Mouse (Mus musculus) forebrain, embryonic 15.5 days (tissue): Measurements from ENCODE around the gene Fzd2. TPM values are rescaled to one million over a fixed set of nuclear protein-coding genes. Genes with fewer than 3 reads are reported as not detected.

Experiments
- ATAC-seq: fragments of 200-750 bp; cut with Nextera tagmentation; replicated peaks from 2 replicates; pipeline ENCODE4 v1.8.0; 2017; ENCODE audit warnings: mild to moderate bottlenecking, moderate TSS enrichment, moderate library complexity
- H3K27ac ChIP-seq: fragments of 300-500 bp; sonication (generic); replicated peaks from 2 replicates; pipeline ENCODE4 v1.5.1; 2015; ENCODE audit warnings: mild to moderate bottlenecking, inconsistent platforms
- H3K27me3 ChIP-seq: fragments of 300-500 bp; sonication (generic); 2 replicates; pipeline ENCODE4 v1.6.1; 2015; ENCODE audit warnings: inconsistent platforms
- H3K36me3 ChIP-seq: fragments of 300-500 bp; sonication (generic); 2 replicates; pipeline ENCODE4 v1.6.1; 2015; ENCODE audit warnings: mild to moderate bottlenecking, inconsistent platforms
- H3K4me1 ChIP-seq: fragments of 300-500 bp; sonication (generic); 2 replicates; pipeline ENCODE4 v1.6.1; 2015; ENCODE audit warnings: inconsistent platforms
- H3K4me2 ChIP-seq: fragments of 300-500 bp; sonication (generic); replicated peaks from 2 replicates; pipeline ENCODE4 v1.6.1; 2015; ENCODE audit warnings: mild to moderate bottlenecking, inconsistent platforms
- H3K4me3 ChIP-seq: fragments of 300-500 bp; sonication (generic); 2 replicates; pipeline ENCODE4 v1.5.1; 2015; ENCODE audit warnings: mild to moderate bottlenecking, inconsistent platforms
- H3K9ac ChIP-seq: fragments of 300-500 bp; sonication (generic); replicated peaks from 2 replicates; pipeline ENCODE4 v1.6.1; 2015; ENCODE audit warnings: mild to moderate bottlenecking, inconsistent platforms
- H3K9me3 ChIP-seq: fragments of 300-500 bp; sonication (generic); 2 replicates; pipeline ENCODE4 v1.6.1; 2016; ENCODE audit warnings: inconsistent platforms
- WGBS: fragments of 180-500 bp; shearing (Covaris S2); methylation state at CpG from one replicate; pipeline ENCODE4 v1.1.7; 2015; ENCODE audit warnings: mixed read lengths; 5-methylcytosine and 5-hydroxymethylcytosine counted together
- polyA plus RNA-seq: library from polyadenylated mRNA; unstranded; fragments of >200 nt; fragmentation: Nextera tagmentation; extraction: Ambion mirVana; gene quantifications from 2 replicates; pipeline ENCODE4 v1.2.1, GENCODE M21; 2015

Fzd2 gene
- polyA plus RNA-seq, 1 experiment from 2014 or later: 18.4 TPM

- no peak overlapping the region for H3K9ac ChIP-seq
- H3K4me1 ChIP-seq: peaks cover 11% of the 10 kb centered on the region
- 24% methylated on average over 7 of the region's 7 CpGs for WGBS
These were observed 26.5 kb downstream of the Fzd2 start for GRCm38 (mm10) chr11:102630731-102631130.

GRCm38 (mm10) chr11:102631203-102631602 is 27.0 kb downstream of the Fzd2 start:
- Histone ChIP-seq H3K27ac (no peak overlapping the region), H3K27me3 (no peaks in the 10 kb centered on the region), H3K36me3 (no peaks in the 10 kb centered on the region), H3K4me3 (no peak overlapping the region), H3K9ac (no peak overlapping the region), H3K4me2 (no peak overlapping the region), H3K4me1 (peaks cover 11% of the 10 kb centered on the region), H3K9me3 (no peaks in the 10 kb centered on the region)
- ATAC-seq: no peak
- WGBS: 38% methylated on average over 5 of the region's 5 CpGs

More at GRCm38 (mm10) chr11:102630731-102631130, 26.5 kb downstream of the Fzd2 start:
- Histone ChIP-seq H3K36me3 (no peaks in the 10 kb centered on the region), H3K4me2 (no peak overlapping the region), H3K27me3 (no peaks in the 10 kb centered on the region), H3K4me3 (no peak overlapping the region), H3K9me3 (no peaks in the 10 kb centered on the region), H3K27ac (no peak overlapping the region)
- ATAC-seq: no peak

GRCm38 (mm10) chr11:102632725-102633124 is 28.5 kb downstream of the Fzd2 start:
- WGBS: 4% methylated on average over 11 of the region's 13 CpGs
- no peaks in the 10 kb centered on the region for H3K9me3 ChIP-seq
- ATAC-seq: no peak
- no peak overlapping the region for H3K27ac ChIP-seq
- no peaks in the 10 kb centered on the region for H3K27me3 ChIP-seq
- peaks cover 14% of the 10 kb centered on the region for H3K4me1 ChIP-seq
- H3K9ac ChIP-seq: no peak overlapping the region
- no peaks in the 10 kb centered on the region for H3K36me3 ChIP-seq
- H3K4me3 ChIP-seq: 0 out of 2 replicates have a peak overlapping the region, but pooled peaks have one; percentile 24
- H3K4me2 ChIP-seq: peak overlapping the region; percentile 45

GRCm38 (mm10) chr11:102633379-102633778 is 29.2 kb downstream of the Fzd2 start:
- Histone ChIP-seq H3K9me3 (no peaks in the 10 kb centered on the region), H3K27me3 (no peaks in the 10 kb centered on the region), H3K36me3 (no peaks in the 10 kb centered on the region), H3K4me2 (peak overlapping the region; percentile 45), H3K9ac (no peak overlapping the region), H3K4me3 (peak overlapping the region; percentile 24), H3K27ac (no peak overlapping the region), H3K4me1 (peaks cover 17% of the 10 kb centered on the region)
- 0 out of 2 replicates have a peak, but pooled peaks have one; percentile 35 for ATAC-seq
- 19% methylated on average over 9 of the region's 9 CpGs for WGBS

- no peak overlapping the region for H3K9ac ChIP-seq
- H3K9me3 ChIP-seq: no peaks in the 10 kb centered on the region
- H3K4me1 ChIP-seq: peaks cover 26% of the 10 kb centered on the region
- H3K27me3 ChIP-seq: no peaks in the 10 kb centered on the region
- H3K36me3 ChIP-seq: no peaks in the 10 kb centered on the region
- ATAC-seq: no peak
- no peak overlapping the region for H3K27ac ChIP-seq
- H3K4me3 ChIP-seq: no peak overlapping the region
- WGBS: 38% methylated on average over 12 of the region's 12 CpGs
- H3K4me2 ChIP-seq: no peak overlapping the region
These were observed 32.7 kb downstream of the Fzd2 start for GRCm38 (mm10) chr11:102636887-102637286.

- H3K9me3 ChIP-seq: no peaks in the 10 kb centered on the region
- no peak for ATAC-seq
- 74% methylated on average over 10 of the region's 10 CpGs for WGBS
These were observed 39.7 kb downstream of the Fzd2 start for GRCm38 (mm10) chr11:102643891-102644382.

GRCm38 (mm10) chr11:102646226-102646625 is 42.0 kb downstream of the Fzd2 start:
- Histone ChIP-seq H3K9me3 (no peaks in the 10 kb centered on the region), H3K27me3 (no peaks in the 10 kb centered on the region), H3K4me1 (no peaks in the 10 kb centered on the region), H3K4me2 (no peak overlapping the region), H3K4me3 (no peak overlapping the region), H3K36me3 (no peaks in the 10 kb centered on the region), H3K9ac (no peak overlapping the region), H3K27ac (no peak overlapping the region)
- ATAC-seq: no peak
- 83% methylated on average over 13 of the region's 13 CpGs for WGBS

More at GRCm38 (mm10) chr11:102643891-102644382, 39.7 kb downstream of the Fzd2 start:
- no peak overlapping the region for H3K9ac ChIP-seq
- no peaks in the 10 kb centered on the region for H3K36me3 ChIP-seq
- H3K4me2 ChIP-seq: no peak overlapping the region
- H3K4me3 ChIP-seq: no peak overlapping the region
- H3K4me1 ChIP-seq: 0 out of 2 replicates have a peak, but pooled peaks cover 3% of the 10 kb centered on the region
- H3K27me3 ChIP-seq: no peaks in the 10 kb centered on the region
- no peak overlapping the region for H3K27ac ChIP-seq

- no peaks in the 10 kb centered on the region for H3K9me3 ChIP-seq
- no peaks in the 10 kb centered on the region for H3K36me3 ChIP-seq
- H3K27me3 ChIP-seq: no peaks in the 10 kb centered on the region
- H3K4me3 ChIP-seq: no peak overlapping the region
- H3K4me2 ChIP-seq: no peak overlapping the region
- ATAC-seq: no peak
- no peak overlapping the region for H3K9ac ChIP-seq
- H3K27ac ChIP-seq: no peak overlapping the region
- H3K4me1 ChIP-seq: no peaks in the 10 kb centered on the region
- 62% methylated on average over 12 of the region's 12 CpGs for WGBS
These were observed 43.7 kb downstream of the Fzd2 start for GRCm38 (mm10) chr11:102647885-102648284.

- WGBS: 1% methylated on average over 9 of the region's 9 CpGs
- no peak overlapping the region for H3K4me2 ChIP-seq
- no peaks in the 10 kb centered on the region for H3K9me3 ChIP-seq
- no peak overlapping the region for H3K27ac ChIP-seq
- no peak overlapping the region for H3K9ac ChIP-seq
- H3K4me3 ChIP-seq: no peak overlapping the region
- H3K4me1 ChIP-seq: no peaks in the 10 kb centered on the region
- no peaks in the 10 kb centered on the region for H3K27me3 ChIP-seq
- no peak for ATAC-seq
- no peaks in the 10 kb centered on the region for H3K36me3 ChIP-seq
These were observed 47.2 kb downstream of the Fzd2 start for GRCm38 (mm10) chr11:102651381-102651780.

- no peak overlapping the region for H3K4me2 ChIP-seq
- H3K27me3 ChIP-seq: no peaks in the 10 kb centered on the region
- no peak overlapping the region for H3K4me3 ChIP-seq
- H3K27ac ChIP-seq: no peak overlapping the region
- no peaks in the 10 kb centered on the region for H3K36me3 ChIP-seq
- no peaks in the 10 kb centered on the region for H3K9me3 ChIP-seq
- no peak for ATAC-seq
- no peaks in the 10 kb centered on the region for H3K4me1 ChIP-seq
- WGBS: 78% methylated on average over 3 of the region's 3 CpGs
- no peak overlapping the region for H3K9ac ChIP-seq
These were observed 48.6 kb downstream of the Fzd2 start for GRCm38 (mm10) chr11:102652844-102653243.

GRCm38 (mm10) chr11:102655888-102656287 is 51.7 kb downstream of the Fzd2 start:
- Histone ChIP-seq H3K27ac (no peak overlapping the region), H3K4me3 (no peak overlapping the region), H3K4me1 (no peaks in the 10 kb centered on the region), H3K36me3 (no peaks in the 10 kb centered on the region), H3K4me2 (no peak overlapping the region), H3K9me3 (no peaks in the 10 kb centered on the region), H3K9ac (no peak overlapping the region), H3K27me3 (no peaks in the 10 kb centered on the region)
- 80% methylated on average over 8 of the region's 8 CpGs for WGBS
- no peak for ATAC-seq

- Histone ChIP-seq H3K4me1 (no peaks in the 10 kb centered on the region), H3K4me3 (no peak overlapping the region), H3K9ac (no peak overlapping the region), H3K27ac (no peak overlapping the region), H3K36me3 (no peaks in the 10 kb centered on the region), H3K4me2 (no peak overlapping the region), H3K9me3 (no peaks in the 10 kb centered on the region), H3K27me3 (no peaks in the 10 kb centered on the region)
- WGBS: 20% methylated on average over 4 of the region's 4 CpGs
- ATAC-seq: no peak
These were observed 52.2 kb downstream of the Fzd2 start for GRCm38 (mm10) chr11:102656326-102656926.

- Histone ChIP-seq H3K9me3 (no peaks in the 10 kb centered on the region), H3K4me1 (no peaks in the 10 kb centered on the region), H3K4me2 (no peak overlapping the region), H3K9ac (no peak overlapping the region), H3K36me3 (no peaks in the 10 kb centered on the region), H3K27me3 (no peaks in the 10 kb centered on the region), H3K27ac (no peak overlapping the region), H3K4me3 (no peak overlapping the region)
- ATAC-seq: no peak
- WGBS: 83% methylated on average over 6 of the region's 6 CpGs
These were observed 52.7 kb downstream of the Fzd2 start for GRCm38 (mm10) chr11:102656931-102657330.
